Mouse (Mus musculus) liver, embryonic 14.5 days (tissue): ENCODE measurements around the gene Zfp689.
"Not testable (repeated sequence)": the region's sequence is repeated elsewhere in the genome, so short reads cannot be mapped to it uniquely, and the experiment has no call there.

Experiments
- CTCF ChIP-seq: IDR thresholded peaks from 2 replicates; pipeline ENCODE4 v1.5.1; 2016; ENCODE audit warnings: antibody characterized with exemption, low read depth, control low read depth
- EP300 ChIP-seq: IDR thresholded peaks from 2 replicates; pipeline ENCODE4 v1.6.1; 2016; ENCODE audit warnings: antibody characterized with exemption, low read depth

GRCm38 (mm10) chr7:127458371-127459122, 9.6 kb upstream of the Zfp689 start:
- not testable (repeated sequence) for TF ChIP-seq CTCF, EP300
